Mouse (Mus musculus): ENCODE data around the gene Arl3.

- no peak for TF ChIP-seq CTCF (IDR thresholded peaks at IDR 0.05; ENCODE audit: control insufficient read depth, insufficient read depth, insufficient read length)
- no peak for TF ChIP-seq MAX (IDR thresholded peaks at IDR 0.05)
- no peak for TF ChIP-seq USF1 (IDR thresholded peaks at IDR 0.05; ENCODE audit: low read depth)
- TF ChIP-seq MYOG (IDR thresholded peaks at IDR 0.05; ENCODE audit: control insufficient read depth, extremely low read depth, insufficient read length), result no peak
- TF ChIP-seq MYOD1 (IDR thresholded peaks at IDR 0.05; ENCODE audit: control insufficient read depth, insufficient read length, low read depth), result no peak
Measured at GRCm38 (mm10) chr19:46495136-46495535, 77.9 kb downstream of the Arl3 start.

All from C2C12 (cell line).